Mouse (Mus musculus): ENCODE measurements around the gene Rnase13.
"Not testable (repeated sequence)": the region's sequence is repeated elsewhere in the genome, so short reads cannot be mapped to it uniquely, and the experiment has no call there.

The Rnase13 gene

GRCm38 (mm10) chr14:51922571-51922865, at the start of gene Rnase13:
TSS of gene Rnase13 (minus strand) at chr14:51922773.
- in situ Hi-C loops (cut with MboI; ENCODE audit: unreplicated experiment in 2 of 2), result no loop called here

GRCm38 (mm10) chr14:51967400-51967799, 44.8 kb upstream of the Rnase13 start:
- in situ Hi-C loops (cut with MboI; ENCODE audit: unreplicated experiment in 2 of 2), result no loop called here

DNA sequence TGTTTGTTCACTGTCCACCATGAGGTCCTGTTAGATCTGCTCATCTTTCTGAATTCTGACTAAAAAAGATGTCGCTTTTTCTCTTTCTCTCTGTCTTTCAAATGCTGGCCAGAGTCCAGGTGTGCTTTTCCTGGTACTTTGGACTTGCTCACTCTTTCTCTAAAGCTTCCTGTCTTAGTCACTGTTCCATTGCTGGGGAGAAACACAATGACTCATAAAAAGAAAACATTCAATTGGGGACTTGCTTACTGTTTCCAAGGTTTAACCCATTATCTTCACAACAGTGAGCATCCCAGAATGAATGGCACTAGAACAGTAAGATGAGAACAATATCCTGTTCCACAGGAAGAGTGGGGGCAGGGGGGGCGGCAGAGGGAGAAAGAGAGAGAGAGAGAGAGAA, 37.7 kb upstream of the Rnase13 start:
- in situ Hi-C loops (cut with MboI; ENCODE audit: unreplicated experiment in 2 of 2), result no loop called here

DNA sequence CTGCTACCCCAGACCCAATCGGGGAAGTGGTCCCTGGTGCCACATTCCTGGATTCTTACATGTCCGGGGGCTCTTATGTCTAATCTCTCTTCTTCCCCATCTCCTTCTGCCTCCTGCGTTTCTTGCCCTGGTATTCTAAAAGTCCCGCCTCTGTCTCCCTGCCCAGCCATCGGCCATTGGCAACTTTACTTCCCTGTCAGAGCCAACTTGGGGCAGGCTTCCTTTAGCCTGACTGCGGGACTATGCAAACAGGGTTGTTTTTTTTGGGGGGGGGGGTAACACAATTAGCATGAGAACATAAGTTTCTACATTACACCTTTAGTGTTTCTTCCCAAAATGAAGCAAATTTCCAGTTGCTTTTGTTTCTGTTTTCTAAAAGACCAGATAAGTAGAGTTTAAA, 20.8 kb upstream of the Rnase13 start:
- in situ Hi-C loops (cut with MboI; ENCODE audit: unreplicated experiment in 2 of 2), result no loop called here

- in situ Hi-C loops (cut with MboI; ENCODE audit: unreplicated experiment in 2 of 2), result no loop called here
Observed at GRCm38 (mm10) chr14:51942236-51942635, 19.7 kb upstream of the Rnase13 start.

- in situ Hi-C loops (cut with MboI; ENCODE audit: unreplicated experiment in 2 of 2), result no loop called here
Observed at GRCm38 (mm10) chr14:51941577-51941976, 19.0 kb upstream of the Rnase13 start.

GRCm38 (mm10) chr14:51940944-51941560, 18.5 kb upstream of the Rnase13 start:
- in situ Hi-C loops (cut with MboI; ENCODE audit: unreplicated experiment in 2 of 2), result no loop called here

DNA sequence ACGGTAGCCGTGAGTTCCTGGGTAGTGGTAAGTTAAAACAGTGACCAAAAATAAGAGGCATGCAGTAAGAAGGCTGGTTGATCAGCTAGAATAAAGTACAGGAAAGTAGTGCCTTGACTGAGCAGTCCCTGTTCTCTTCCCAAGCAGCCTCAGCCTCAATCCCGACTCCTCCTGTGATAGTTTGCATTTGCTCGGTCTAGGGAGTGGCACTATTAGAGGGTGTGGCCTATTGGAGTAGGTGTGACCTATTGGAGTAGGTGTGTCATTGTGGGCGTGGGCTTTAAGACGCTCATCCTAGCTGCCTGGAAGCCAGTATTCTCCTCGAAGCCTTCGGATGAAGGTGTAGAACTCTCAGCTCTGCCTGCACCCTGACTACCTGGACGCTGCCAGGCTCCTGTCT, 16.4 kb upstream of the Rnase13 start:
- in situ Hi-C loops (cut with MboI; ENCODE audit: unreplicated experiment in 2 of 2), result no loop called here

DNA sequence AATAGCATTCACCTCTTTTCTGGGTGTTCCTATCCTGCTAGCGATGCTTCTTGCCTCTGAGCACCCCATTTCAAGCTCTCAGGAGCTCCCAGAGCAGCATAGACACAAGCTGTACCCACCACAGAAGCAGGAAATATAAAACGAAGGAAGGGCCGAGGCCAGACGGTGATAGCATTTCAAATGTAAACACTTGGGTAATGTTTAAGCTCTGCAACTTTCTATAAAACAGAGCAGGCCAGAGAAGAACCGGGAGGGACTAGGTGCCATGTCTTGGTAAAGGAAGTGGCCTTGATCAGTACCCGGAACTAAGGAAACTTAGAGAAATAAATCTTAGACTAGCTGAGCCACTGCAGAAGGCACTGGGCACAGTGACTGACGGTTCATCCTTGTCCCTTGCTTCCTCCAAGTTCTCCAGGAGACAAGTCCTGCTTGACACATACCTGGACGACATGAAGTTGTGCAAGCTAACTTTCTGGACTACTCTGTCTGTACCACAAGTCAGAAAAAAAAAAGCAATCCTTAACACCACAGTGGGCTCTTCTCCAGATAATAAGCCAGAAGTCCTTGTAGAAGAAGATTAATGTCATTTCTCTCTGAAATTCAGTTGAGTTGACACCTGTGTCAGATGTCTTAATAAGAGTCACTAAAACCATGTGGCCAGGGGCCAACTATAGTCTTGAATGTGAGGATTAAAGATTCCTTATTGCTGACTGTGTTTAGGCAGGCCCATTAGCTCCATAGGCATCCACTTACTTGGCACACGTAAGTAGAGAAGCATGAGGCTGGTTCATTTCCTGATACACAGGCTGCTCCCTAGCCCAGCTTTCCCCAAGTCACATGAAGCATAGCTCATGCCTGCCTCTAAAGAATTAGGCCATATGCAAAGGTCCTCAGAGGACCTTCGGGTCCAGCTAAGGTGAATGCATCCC, 9.8 kb upstream of the Rnase13 start:
- in situ Hi-C loops (cut with MboI; ENCODE audit: unreplicated experiment in 2 of 2), result no loop called here

- in situ Hi-C loops (cut with MboI; ENCODE audit: unreplicated experiment in 2 of 2), result no loop called here
Observed at GRCm38 (mm10) chr14:51930824-51931223, 8.3 kb upstream of the Rnase13 start.

DNA sequence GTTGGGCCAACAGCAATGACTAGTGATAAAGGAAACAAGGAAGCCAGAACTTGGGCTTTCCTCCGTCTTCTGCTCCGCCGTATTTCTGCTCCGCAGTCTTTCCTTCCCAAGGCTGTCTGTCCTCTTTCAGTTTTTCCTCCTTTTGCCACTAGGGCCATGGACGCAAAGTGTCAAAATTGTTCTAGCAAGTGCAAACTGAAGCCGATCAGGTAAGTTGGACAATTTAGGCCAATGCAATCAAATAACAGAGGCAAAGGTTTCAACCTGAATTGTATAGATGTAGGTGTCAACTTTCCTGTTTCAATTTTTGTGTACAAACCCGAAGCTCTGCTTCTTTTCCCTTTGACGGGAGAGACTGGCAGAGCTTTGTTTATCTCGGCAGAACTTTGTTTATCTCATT, 7.4 kb upstream of the Rnase13 start:
- in situ Hi-C loops (cut with MboI; ENCODE audit: unreplicated experiment in 2 of 2), result no loop called here

- in situ Hi-C loops (cut with MboI; ENCODE audit: unreplicated experiment in 2 of 2), result no loop called here
Observed at GRCm38 (mm10) chr14:51929309-51929943, 6.9 kb upstream of the Rnase13 start.

GRCm38 (mm10) chr14:51926930-51927329, 4.4 kb upstream of the Rnase13 start:
- in situ Hi-C loops (cut with MboI; ENCODE audit: unreplicated experiment in 2 of 2), result not testable (repeated sequence)

GRCm38 (mm10) chr14:51923492-51923891, 919 bp upstream of the Rnase13 start:
- in situ Hi-C loops (cut with MboI; ENCODE audit: unreplicated experiment in 2 of 2), result no loop called here

DNA sequence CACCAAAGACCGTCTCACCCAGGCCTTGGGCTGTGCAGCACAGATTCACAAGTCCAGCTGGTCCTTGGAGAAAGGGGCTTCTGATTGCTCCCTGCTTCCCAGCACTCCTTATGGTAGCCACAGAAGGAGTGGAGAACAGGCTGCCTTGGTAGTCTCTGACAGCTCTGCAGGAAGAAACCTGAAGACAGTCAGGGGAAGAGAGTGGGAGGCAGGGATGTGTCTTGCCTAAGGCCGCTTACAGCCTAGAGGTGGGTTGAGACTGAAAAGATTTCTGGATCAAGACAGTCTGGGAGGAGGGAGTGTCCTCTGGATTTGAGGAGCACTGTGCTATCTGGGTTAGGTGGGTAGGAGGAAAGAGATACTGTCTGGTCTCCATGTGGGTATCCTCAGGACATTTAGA, 337 bp upstream of the Rnase13 start:
- in situ Hi-C loops (cut with MboI; ENCODE audit: unreplicated experiment in 2 of 2), result no loop called here

DNA sequence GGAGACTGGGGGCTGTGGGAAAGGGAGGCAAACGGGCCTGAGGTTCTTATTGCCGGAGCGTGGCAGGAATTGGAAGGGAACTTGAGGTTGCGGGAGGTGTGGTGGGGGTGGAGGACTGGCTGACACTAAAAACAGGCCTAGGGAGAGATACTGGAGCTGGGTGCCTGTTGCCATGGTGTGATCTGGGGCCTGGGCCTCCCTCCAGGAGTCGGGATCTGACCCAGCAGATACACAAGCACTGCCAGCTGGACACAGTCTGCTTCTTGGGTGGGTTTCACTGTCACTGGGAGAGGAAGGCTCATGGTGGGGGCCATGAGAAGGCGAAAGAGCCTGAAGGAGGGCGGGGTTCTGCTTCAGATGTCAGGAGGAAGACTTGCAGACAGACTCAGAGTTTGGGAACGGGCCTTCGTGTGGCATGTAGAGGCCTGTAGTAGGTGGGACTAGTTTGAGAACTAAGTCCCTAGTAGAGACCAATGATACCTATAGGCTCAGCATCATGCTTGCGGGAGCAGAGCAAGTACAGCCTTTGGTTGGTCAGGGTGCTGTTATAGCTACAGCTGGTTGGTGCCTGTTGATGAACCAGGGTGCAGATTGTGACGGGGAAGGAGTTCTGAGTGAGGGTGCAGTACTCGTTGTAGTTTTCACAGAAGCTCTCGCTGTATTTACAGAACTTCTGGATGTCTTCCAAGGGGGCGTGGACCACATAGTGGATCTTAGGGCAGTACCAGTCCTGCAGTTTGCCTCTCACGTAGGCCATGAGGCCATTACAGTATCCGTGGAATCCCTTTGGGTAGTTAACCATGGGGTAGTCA, 608 bp downstream of the Rnase13 start:
- in situ Hi-C loops (cut with MboI; ENCODE audit: unreplicated experiment in 2 of 2), result no loop called here

GRCm38 (mm10) chr14:51918966-51919365, 3.6 kb downstream of the Rnase13 start:
- in situ Hi-C loops (cut with MboI; ENCODE audit: unreplicated experiment in 2 of 2), result no loop called here

GRCm38 (mm10) chr14:51918125-51918524, 4.4 kb downstream of the Rnase13 start, which contains the start of gene Tppp2:
TSS of gene Tppp2 (plus strand) at chr14:51918425.
- in situ Hi-C loops (cut with MboI; ENCODE audit: unreplicated experiment in 2 of 2), result no loop called here

- in situ Hi-C loops (cut with MboI; ENCODE audit: unreplicated experiment in 2 of 2), result no loop called here
Observed at GRCm38 (mm10) chr14:51916539-51916938, 6.0 kb downstream of the Rnase13 start.

GRCm38 (mm10) chr14:51915030-51915429, 7.5 kb downstream of the Rnase13 start:
- in situ Hi-C loops (cut with MboI; ENCODE audit: unreplicated experiment in 2 of 2), result no loop called here
